Mouse (Mus musculus) forebrain, embryonic 15.5 days (tissue): ENCODE data around the gene Ppdpf. TPM values are rescaled to one million over a fixed set of nuclear protein-coding genes. Genes with fewer than 3 reads are reported as not detected.
A peak's percentile ranks its signal among the peaks of the same experiment; 100 is the strongest.

Source experiments
- ATAC-seq: fragments of 200-750 bp; cut with Nextera tagmentation; replicated peaks from 2 replicates; pipeline ENCODE4 v1.8.0; 2017; ENCODE audit warnings: mild to moderate bottlenecking, moderate TSS enrichment, moderate library complexity
- H3K27ac ChIP-seq: fragments of 300-500 bp; sonication (generic); replicated peaks from 2 replicates; pipeline ENCODE4 v1.5.1; 2015; ENCODE audit warnings: mild to moderate bottlenecking, inconsistent platforms
- H3K27me3 ChIP-seq: fragments of 300-500 bp; sonication (generic); 2 replicates; pipeline ENCODE4 v1.6.1; 2015; ENCODE audit warnings: inconsistent platforms
- H3K36me3 ChIP-seq: fragments of 300-500 bp; sonication (generic); 2 replicates; pipeline ENCODE4 v1.6.1; 2015; ENCODE audit warnings: mild to moderate bottlenecking, inconsistent platforms
- H3K4me1 ChIP-seq: fragments of 300-500 bp; sonication (generic); 2 replicates; pipeline ENCODE4 v1.6.1; 2015; ENCODE audit warnings: inconsistent platforms
- H3K4me2 ChIP-seq: fragments of 300-500 bp; sonication (generic); replicated peaks from 2 replicates; pipeline ENCODE4 v1.6.1; 2015; ENCODE audit warnings: mild to moderate bottlenecking, inconsistent platforms
- H3K4me3 ChIP-seq: fragments of 300-500 bp; sonication (generic); 2 replicates; pipeline ENCODE4 v1.5.1; 2015; ENCODE audit warnings: mild to moderate bottlenecking, inconsistent platforms
- H3K9ac ChIP-seq: fragments of 300-500 bp; sonication (generic); replicated peaks from 2 replicates; pipeline ENCODE4 v1.6.1; 2015; ENCODE audit warnings: mild to moderate bottlenecking, inconsistent platforms
- H3K9me3 ChIP-seq: fragments of 300-500 bp; sonication (generic); 2 replicates; pipeline ENCODE4 v1.6.1; 2016; ENCODE audit warnings: inconsistent platforms
- WGBS: fragments of 180-500 bp; shearing (Covaris S2); methylation state at CpG from one replicate; pipeline ENCODE4 v1.1.7; 2015; ENCODE audit warnings: mixed read lengths; 5-methylcytosine and 5-hydroxymethylcytosine counted together
- polyA plus RNA-seq: library from polyadenylated mRNA; unstranded; fragments of >200 nt; fragmentation: Nextera tagmentation; extraction: Ambion mirVana; gene quantifications from 2 replicates; pipeline ENCODE4 v1.2.1, GENCODE M21; 2015

The Ppdpf gene
- polyA plus RNA-seq, 1 experiment from 2014 or later = 520 TPM

- Histone ChIP-seq H3K36me3 (no peaks in the 10 kb centered on the region), H3K4me2 (no peak overlapping the region)
Observed at GRCm38 (mm10) chr2:181153837-181154236, 33.2 kb upstream of the Ppdpf start.

DNA sequence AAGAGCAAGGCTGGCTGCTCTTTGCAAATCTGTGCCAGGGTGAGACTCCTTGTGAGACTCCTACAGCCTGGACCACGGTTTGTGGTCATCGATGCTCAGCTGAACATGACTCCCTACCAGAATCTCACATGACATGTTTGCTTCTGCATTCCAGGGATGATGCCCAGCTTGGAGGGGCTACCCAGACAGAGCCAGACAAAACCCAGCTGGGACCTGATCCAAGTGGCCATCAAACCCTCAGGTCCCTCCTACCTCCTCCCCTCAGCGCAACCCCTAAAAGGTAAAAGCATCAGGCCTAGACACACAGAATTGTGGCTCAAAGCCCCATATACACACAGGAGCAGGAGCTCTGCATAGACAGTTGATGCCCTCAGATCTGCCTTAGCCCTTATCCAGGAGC is 32.7 kb upstream of the Ppdpf start:
- Histone ChIP-seq H3K27me3 (no peaks in the 10 kb centered on the region), H3K4me3 (no peak overlapping the region), H3K36me3 (no peaks in the 10 kb centered on the region), H3K9ac (no peak overlapping the region), H3K27ac (no peak overlapping the region), H3K4me2 (no peak overlapping the region), H3K4me1 (peaks cover 47% of the 10 kb centered on the region), H3K9me3 (no peaks in the 10 kb centered on the region)
- 92% methylated on average over 3 of the region's 3 CpGs for WGBS
- no peak for ATAC-seq

More at GRCm38 (mm10) chr2:181153837-181154236, 33.2 kb upstream of the Ppdpf start:
- H3K4me1 ChIP-seq = peaks cover 41% of the 10 kb centered on the region
- H3K9ac ChIP-seq = no peak overlapping the region
- H3K9me3 ChIP-seq = no peaks in the 10 kb centered on the region
- H3K27ac ChIP-seq = no peak overlapping the region
- H3K4me3 ChIP-seq = no peak overlapping the region
- ATAC-seq = no peak
- WGBS = 0% methylated on average over 1 of the region's 1 CpGs
- H3K27me3 ChIP-seq = no peaks in the 10 kb centered on the region

GRCm38 (mm10) chr2:181154831-181155415 is 32.1 kb upstream of the Ppdpf start:
- Histone ChIP-seq H3K4me1 (peaks cover 52% of the 10 kb centered on the region), H3K4me3 (no peak overlapping the region), H3K27me3 (no peaks in the 10 kb centered on the region), H3K27ac (no peak overlapping the region), H3K9ac (no peak overlapping the region), H3K4me2 (peak overlapping the region; percentile 70), H3K36me3 (no peaks in the 10 kb centered on the region), H3K9me3 (no peaks in the 10 kb centered on the region)
- WGBS = 85% methylated on average over 8 of the region's 8 CpGs
- no peak for ATAC-seq

GRCm38 (mm10) chr2:181155801-181156200 is 31.2 kb upstream of the Ppdpf start:
- Histone ChIP-seq H3K4me2 (peak overlapping the region; percentile 70), H3K27ac (no peak overlapping the region), H3K9me3 (no peaks in the 10 kb centered on the region), H3K4me1 (peaks cover 58% of the 10 kb centered on the region), H3K27me3 (no peaks in the 10 kb centered on the region), H3K4me3 (peak overlapping the region; percentile 61), H3K9ac (peak overlapping the region; percentile 79), H3K36me3 (no peaks in the 10 kb centered on the region)
- WGBS = 61% methylated on average over 4 of the region's 4 CpGs
- ATAC-seq = peak; percentile 4; the same call in 1 of the 2 replicates

GRCm38 (mm10) chr2:181156248-181157121 is 30.6 kb upstream of the Ppdpf start, which contains the start of gene Eef1a2:
Gene Eef1a2, minus strand, starts transcription at chr2:181157014.
- 3% methylated on average over 55 of the region's 55 CpGs for WGBS
- Histone ChIP-seq H3K36me3 (no peaks in the 10 kb centered on the region), H3K4me1 (peaks cover 58% of the 10 kb centered on the region), H3K27me3 (no peaks in the 10 kb centered on the region), H3K4me3 (peak within 1 kb of the TSS; percentile 61), H3K4me2 (peak within 1 kb of the TSS; percentile 70), H3K9me3 (no peaks in the 10 kb centered on the region), H3K9ac (peak within 1 kb of the TSS; percentile 79), H3K27ac (peak within 1 kb of the TSS; percentile 84)
- peak; percentile 71 for ATAC-seq

DNA sequence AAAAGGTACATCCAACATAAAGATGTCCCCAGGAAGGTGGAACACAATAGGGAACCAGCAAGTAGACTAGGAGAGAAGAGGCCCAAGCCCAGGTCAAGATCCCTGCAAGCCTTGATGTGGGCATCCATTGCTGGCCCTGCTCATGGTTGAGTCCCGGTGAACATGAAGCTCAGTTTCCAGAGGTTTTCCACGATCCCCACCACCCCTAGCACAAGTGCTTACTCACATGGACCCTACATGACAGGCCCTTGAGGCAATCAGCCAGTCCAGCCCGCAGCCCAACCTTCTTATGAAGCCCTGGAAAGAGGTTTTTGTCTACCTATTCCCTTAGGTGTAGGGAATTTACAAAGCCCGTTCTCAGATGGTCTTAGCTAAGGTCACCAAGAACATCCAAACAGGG is 29.9 kb upstream of the Ppdpf start:
- Histone ChIP-seq H3K9ac (peak overlapping the region; percentile 79), H3K4me1 (peaks cover 58% of the 10 kb centered on the region), H3K4me2 (peak overlapping the region; percentile 70), H3K4me3 (peak overlapping the region; percentile 61), H3K27me3 (no peaks in the 10 kb centered on the region), H3K36me3 (no peaks in the 10 kb centered on the region), H3K27ac (peak overlapping the region; percentile 84), H3K9me3 (no peaks in the 10 kb centered on the region)
- ATAC-seq = no peak
- 80% methylated on average over 4 of the region's 4 CpGs for WGBS

- no peaks in the 10 kb centered on the region for H3K27me3 ChIP-seq
- no peaks in the 10 kb centered on the region for H3K36me3 ChIP-seq
- H3K27ac ChIP-seq = no peak overlapping the region
- no peak overlapping the region for H3K9ac ChIP-seq
- WGBS = 77% methylated on average over 6 of the region's 6 CpGs
- no peaks in the 10 kb centered on the region for H3K9me3 ChIP-seq
- H3K4me2 ChIP-seq = 0 out of 2 replicates have a peak overlapping the region, but pooled peaks have one; percentile 70
- no peak for ATAC-seq
- H3K4me1 ChIP-seq = peaks cover 58% of the 10 kb centered on the region
- H3K4me3 ChIP-seq = no peak overlapping the region
Observed at GRCm38 (mm10) chr2:181157716-181158302, 29.2 kb upstream of the Ppdpf start.

DNA sequence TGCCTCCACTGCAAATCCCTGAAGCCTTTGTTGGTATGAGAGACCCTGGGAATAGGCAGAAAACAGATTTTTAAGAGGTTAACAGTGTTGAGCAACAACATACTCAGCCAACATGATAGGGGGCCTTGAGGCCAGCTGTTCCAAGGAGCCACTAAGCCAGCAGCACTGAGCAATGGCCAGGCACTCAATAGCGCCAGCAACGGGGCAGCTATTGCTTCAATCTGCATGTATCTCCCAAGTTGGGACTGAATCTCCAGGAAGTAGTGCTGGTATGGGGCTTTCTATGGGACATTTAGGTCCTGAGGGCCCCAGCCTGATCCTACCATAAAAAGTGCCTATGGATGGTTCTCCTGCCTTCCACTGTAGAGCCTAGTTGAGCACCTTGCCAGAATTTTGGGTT is 28.6 kb upstream of the Ppdpf start:
- Histone ChIP-seq H3K27ac (no peak overlapping the region), H3K4me1 (peaks cover 58% of the 10 kb centered on the region), H3K9me3 (no peaks in the 10 kb centered on the region), H3K9ac (no peak overlapping the region), H3K36me3 (no peaks in the 10 kb centered on the region), H3K4me2 (no peak overlapping the region), H3K4me3 (no peak overlapping the region), H3K27me3 (no peaks in the 10 kb centered on the region)
- ATAC-seq = no peak
- 92% methylated on average over 2 of the region's 2 CpGs for WGBS

GRCm38 (mm10) chr2:181159091-181159514 is 27.9 kb upstream of the Ppdpf start:
- Histone ChIP-seq H3K4me2 (peak overlapping the region; percentile 16; the same call in 1 of the 2 replicates), H3K4me3 (no peak overlapping the region), H3K9ac (no peak overlapping the region; the same call in 1 of the 2 replicates), H3K9me3 (no peaks in the 10 kb centered on the region), H3K36me3 (no peaks in the 10 kb centered on the region), H3K27me3 (no peaks in the 10 kb centered on the region), H3K4me1 (peaks cover 58% of the 10 kb centered on the region), H3K27ac (peak overlapping the region; percentile 86)
- WGBS = 48% methylated on average over 7 of the region's 7 CpGs
- ATAC-seq = peak; percentile 33; the same call in 1 of the 2 replicates

DNA sequence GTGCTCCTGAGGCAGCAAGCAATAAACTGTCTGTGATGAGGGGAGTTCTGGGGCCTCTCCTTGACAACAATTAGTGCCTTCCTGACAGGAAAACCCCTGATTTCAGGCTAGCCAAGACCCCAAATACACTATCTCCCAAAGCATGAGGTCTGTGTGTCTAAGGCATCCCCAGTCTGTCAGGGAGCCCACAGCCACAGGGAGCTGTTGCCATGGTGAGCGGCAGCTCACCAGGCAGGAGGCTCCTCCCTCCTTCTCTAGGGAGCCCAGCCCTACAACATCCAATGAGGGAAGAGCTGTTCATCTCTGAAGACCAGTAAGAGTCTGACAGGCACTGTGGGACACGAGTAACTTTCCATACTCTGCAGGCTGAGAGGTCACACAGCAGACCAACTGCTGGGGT is 27.3 kb upstream of the Ppdpf start:
- peaks cover 51% of the 10 kb centered on the region for H3K4me1 ChIP-seq
- ATAC-seq = peak; percentile 90
- 0% methylated on average over 2 of the region's 2 CpGs for WGBS
- H3K27me3 ChIP-seq = no peaks in the 10 kb centered on the region
- H3K4me3 ChIP-seq = no peak overlapping the region
- H3K36me3 ChIP-seq = no peaks in the 10 kb centered on the region
- peak overlapping the region; percentile 16; the same call in 1 of the 2 replicates for H3K4me2 ChIP-seq
- peak overlapping the region; percentile 86 for H3K27ac ChIP-seq
- H3K9ac ChIP-seq = no peak overlapping the region; the same call in 1 of the 2 replicates
- H3K9me3 ChIP-seq = no peaks in the 10 kb centered on the region

DNA sequence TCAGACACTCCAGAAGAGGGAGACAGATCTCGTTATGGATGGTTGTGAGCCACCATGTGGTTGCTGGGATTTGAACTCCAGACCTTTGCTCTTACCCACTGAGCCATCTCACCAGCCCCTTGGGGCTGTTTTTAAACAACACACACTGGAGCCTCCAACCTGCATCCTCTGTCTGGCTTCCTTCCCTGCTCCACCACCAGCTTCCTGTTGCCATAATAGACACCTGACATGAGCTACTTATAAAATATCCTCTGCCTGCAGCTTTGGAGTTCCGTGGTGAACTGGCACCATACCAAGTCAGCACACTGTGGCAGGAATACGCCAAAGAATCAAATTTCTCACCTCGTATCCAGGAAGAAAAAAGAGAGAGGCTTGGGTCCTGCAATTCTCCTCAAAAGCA is 26.2 kb upstream of the Ppdpf start:
- ATAC-seq = no peak
- no peaks in the 10 kb centered on the region for H3K36me3 ChIP-seq
- no peak overlapping the region for H3K4me3 ChIP-seq
- H3K9ac ChIP-seq = no peak overlapping the region
- no peak overlapping the region for H3K27ac ChIP-seq
- peaks cover 41% of the 10 kb centered on the region for H3K4me1 ChIP-seq
- no peaks in the 10 kb centered on the region for H3K9me3 ChIP-seq
- H3K27me3 ChIP-seq = no peaks in the 10 kb centered on the region
- H3K4me2 ChIP-seq = no peak overlapping the region
- 56% methylated on average over 4 of the region's 4 CpGs for WGBS

DNA sequence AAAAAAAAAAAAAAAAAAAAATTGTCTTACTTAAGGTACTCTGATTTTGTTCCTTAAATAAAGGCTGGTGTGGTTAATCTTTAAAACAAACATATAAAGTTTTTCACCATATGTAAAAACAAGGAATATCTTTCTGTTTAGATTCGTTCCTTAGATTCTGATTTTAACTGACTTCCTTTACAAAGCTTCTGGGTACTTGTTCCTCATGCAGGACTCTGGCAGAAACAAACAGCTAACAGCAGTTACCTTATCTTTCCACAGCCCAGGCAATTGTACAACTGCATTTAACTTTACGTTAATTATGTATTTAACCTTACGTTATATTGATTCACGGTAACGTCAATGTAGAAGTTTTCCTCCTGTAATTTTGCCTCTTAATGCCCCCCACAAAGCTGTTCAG is 20.6 kb upstream of the Ppdpf start:
- WGBS = 79% methylated on average over 5 of the region's 5 CpGs
- no peaks in the 10 kb centered on the region for H3K9me3 ChIP-seq
- H3K27ac ChIP-seq = no peak overlapping the region
- ATAC-seq = no peak
- no peak overlapping the region for H3K4me3 ChIP-seq
- no peak overlapping the region for H3K4me2 ChIP-seq
- H3K27me3 ChIP-seq = no peaks in the 10 kb centered on the region
- H3K4me1 ChIP-seq = no peaks in the 10 kb centered on the region
- no peak overlapping the region for H3K9ac ChIP-seq
- no peaks in the 10 kb centered on the region for H3K36me3 ChIP-seq
